Mouse (Mus musculus) liver, embryonic 14.5 days (tissue): Measurements from ENCODE around the gene Fmnl2. TPM values are rescaled to one million over a fixed set of nuclear protein-coding genes. Genes with fewer than 3 reads are reported as not detected.

Experiments used
- ATAC-seq: fragments of 200-750 bp; cut with Nextera tagmentation; 2 replicates; pipeline ENCODE4 v1.8.0; 2017; ENCODE audit warnings: moderate number of reproducible peaks, mild to moderate bottlenecking, moderate library complexity; ENCODE audit not compliant: insufficient read depth
- DNase-seq, 3 experiments: peaks; one replicate each; pipeline ENCODE4 v3.0.0-alpha.2; 2012 to 2013; ENCODE audit warnings: low read depth in 3 of 3, low spot score in 3 of 3
- H3K27ac ChIP-seq: fragments of 300-500 bp; sonication (generic); 2 replicates; pipeline ENCODE4 v1.5.1; 2014; ENCODE audit warnings: moderate library complexity, mild to moderate bottlenecking, control low read depth, inconsistent platforms
- H3K27me3 ChIP-seq: fragments of 300-500 bp; sonication (generic); 2 replicates; pipeline ENCODE4 v1.6.1; 2014; ENCODE audit warnings: mild to moderate bottlenecking, low read length, moderate library complexity; ENCODE audit not compliant: control insufficient read depth, insufficient read depth
- H3K36me3 ChIP-seq: fragments of 300-500 bp; sonication (generic); replicated peaks from 2 replicates; pipeline ENCODE4 v1.6.1; 2014; ENCODE audit warnings: low read depth; ENCODE audit not compliant: control insufficient read depth, insufficient read depth
- H3K4me1 ChIP-seq, 2 experiments: fragments of 200-500 bp in 1 of 2; fragments of 300-500 bp in 1 of 2; sonication (generic) in 1 of 2; replicated peaks; 2 replicates each; pipeline ENCODE4 v1.6.1; 2012 to 2014; ENCODE audit warnings: antibody characterized with exemption in 1 of 2, inconsistent platforms in 1 of 2, low read length in 1 of 2; ENCODE audit not compliant: control insufficient read depth in 2 of 2, insufficient read depth in 2 of 2
- H3K4me2 ChIP-seq: fragments of 300-500 bp; sonication (generic); 2 replicates; pipeline ENCODE4 v1.6.1; 2014; ENCODE audit warnings: low read depth, mild to moderate bottlenecking, control low read depth, moderate library complexity
- H3K4me3 ChIP-seq, 2 experiments: fragments of 200-500 bp in 1 of 2; fragments of 300-500 bp in 1 of 2; sonication (generic) in 1 of 2; 2 replicates each; pipeline ENCODE4 v1.5.1; 2012 to 2014; ENCODE audit warnings: low read depth in 2 of 2, low read length in 2 of 2, mild to moderate bottlenecking in 2 of 2, control low read depth in 1 of 2, inconsistent platforms in 1 of 2, moderate library complexity in 1 of 2; ENCODE audit not compliant: insufficient read depth in 1 of 2
- H3K9ac ChIP-seq: fragments of 300-500 bp; sonication (generic); replicated peaks from 2 replicates; pipeline ENCODE4 v1.6.1; 2014; ENCODE audit warnings: mild to moderate bottlenecking, control low read depth, moderate library complexity
- H3K9me3 ChIP-seq: fragments of 300-500 bp; sonication (generic); 2 replicates; pipeline ENCODE4 v1.6.1; 2016; ENCODE audit warnings: low read length, mixed read lengths; ENCODE audit not compliant: control insufficient read depth
- CTCF ChIP-seq: IDR thresholded peaks from 2 replicates; pipeline ENCODE4 v1.5.1; 2016; ENCODE audit warnings: antibody characterized with exemption, low read depth, control low read depth
- EP300 ChIP-seq: IDR thresholded peaks from 2 replicates; pipeline ENCODE4 v1.6.1; 2016; ENCODE audit warnings: antibody characterized with exemption, low read depth
- whole genome bisulfite sequencing: fragments of 180-500 bp; shearing (Covaris S2); extraction: QIAGEN DNeasy Blood & Tissue Kit; methylation state at CpG from one replicate; pipeline ENCODE4 v1.1.7; 2014; ENCODE audit not compliant: insufficient replicate concordance; 5-methylcytosine and 5-hydroxymethylcytosine counted together
- polyA plus RNA-seq, 2 experiments: library from polyadenylated mRNA; depleted of rRNA in 1 of 2; stranded (reverse) in 1 of 2; unstranded in 1 of 2; fragments of >200 nt; fragmentation: Nextera tagmentation in 1 of 2; extraction: Ambion mirVana in 1 of 2; gene quantifications; 2 replicates each; pipeline versions ENCODE4 v1.2.1 to v1.2.3; 2012 to 2014

The Fmnl2 gene
- polyA plus RNA-seq, 2 experiments: 0.39 to 0.79 TPM

- H3K4me3 ChIP-seq: no peak overlapping the region
- no peak for TF ChIP-seq CTCF
- H3K4me1 ChIP-seq: no peaks in the 10 kb centered on the region
- no peak for DNase-seq
- no peaks in the 10 kb centered on the region for H3K27me3 ChIP-seq
- H3K4me2 ChIP-seq: no peak overlapping the region
- WGBS: 56% methylated on average over 3 of the region's 3 CpGs
- H3K36me3 ChIP-seq: no peaks in the 10 kb centered on the region
- H3K9me3 ChIP-seq: no peaks in the 10 kb centered on the region
- no peak overlapping the region for H3K27ac ChIP-seq
- no peak overlapping the region for H3K9ac ChIP-seq
- ATAC-seq: no peak
Observed at GRCm38 (mm10) chr2:53095489-53095888, 237.8 kb downstream of the Fmnl2 start.

- Histone ChIP-seq H3K9me3 (no peaks in the 10 kb centered on the region), H3K4me1 (no peaks in the 10 kb centered on the region), H3K36me3 (no peaks in the 10 kb centered on the region), H3K27ac (no peak overlapping the region), H3K4me3 (no peak overlapping the region), H3K27me3 (no peaks in the 10 kb centered on the region), H3K9ac (no peak overlapping the region), H3K4me2 (no peak overlapping the region)
- no peak for TF ChIP-seq CTCF
- TF ChIP-seq EP300: no peak
- ATAC-seq: no peak
- 52% methylated on average over 2 of the region's 2 CpGs for WGBS
- no peak for DNase-seq
Observed at GRCm38 (mm10) chr2:53100093-53100492, 242.4 kb downstream of the Fmnl2 start.

- H3K36me3 ChIP-seq: no peaks in the 10 kb centered on the region
- no peaks in the 10 kb centered on the region for H3K9me3 ChIP-seq
- DNase-seq (no peak), ATAC-seq (no peak)
- H3K4me3 ChIP-seq: no peak overlapping the region
- H3K9ac ChIP-seq: no peak overlapping the region
- TF ChIP-seq CTCF (no peak), EP300 (no peak)
- no peak overlapping the region for H3K27ac ChIP-seq
- no peaks in the 10 kb centered on the region for H3K27me3 ChIP-seq
- H3K4me2 ChIP-seq: no peak overlapping the region
- WGBS: 62% methylated on average over 11 of the region's 11 CpGs
- H3K4me1 ChIP-seq: no peaks in the 10 kb centered on the region
Observed at GRCm38 (mm10) chr2:53101885-53102740, 244.5 kb downstream of the Fmnl2 start.

- Histone ChIP-seq H3K36me3 (no peaks in the 10 kb centered on the region), H3K4me3 (no peak overlapping the region), H3K9me3 (no peaks in the 10 kb centered on the region), H3K27ac (no peak overlapping the region), H3K27me3 (no peaks in the 10 kb centered on the region), H3K4me1 (no peaks in the 10 kb centered on the region), H3K9ac (no peak overlapping the region), H3K4me2 (no peak overlapping the region)
- no peak for DNase-seq
- TF ChIP-seq CTCF (no peak), EP300 (no peak)
- 65% methylated on average over 2 of the region's 2 CpGs for WGBS
- ATAC-seq: no peak
Observed at GRCm38 (mm10) chr2:53102901-53103300, 245.2 kb downstream of the Fmnl2 start.

- TF ChIP-seq EP300: no peak
- TF ChIP-seq CTCF: no peak
- 74% methylated on average over 10 of the region's 10 CpGs for WGBS
- no peak overlapping the region for H3K4me2 ChIP-seq
- H3K9me3 ChIP-seq: no peaks in the 10 kb centered on the region
- no peaks in the 10 kb centered on the region for H3K36me3 ChIP-seq
- no peak for DNase-seq
- no peak for ATAC-seq
- H3K27me3 ChIP-seq: no peaks in the 10 kb centered on the region
- no peak overlapping the region for H3K9ac ChIP-seq
- no peak overlapping the region for H3K27ac ChIP-seq
- H3K4me1 ChIP-seq: no peaks in the 10 kb centered on the region
- no peak overlapping the region for H3K4me3 ChIP-seq
Observed at GRCm38 (mm10) chr2:53105408-53105807, 247.7 kb downstream of the Fmnl2 start.
